Mouse (Mus musculus) cerebellum, adult (tissue): Measurements from ENCODE around the gene Sox13.

ENCODE experiments used
- ATAC-seq: cut with Nextera tagmentation; 2 replicates; pipeline ENCODE4 v1.9.2; 2017; ENCODE audit warnings: mild to moderate bottlenecking, moderate library complexity, mixed read lengths; ENCODE audit not compliant: insufficient number of reproducible peaks, low FRiP score, low TSS enrichment

Gene Sox13

DNA sequence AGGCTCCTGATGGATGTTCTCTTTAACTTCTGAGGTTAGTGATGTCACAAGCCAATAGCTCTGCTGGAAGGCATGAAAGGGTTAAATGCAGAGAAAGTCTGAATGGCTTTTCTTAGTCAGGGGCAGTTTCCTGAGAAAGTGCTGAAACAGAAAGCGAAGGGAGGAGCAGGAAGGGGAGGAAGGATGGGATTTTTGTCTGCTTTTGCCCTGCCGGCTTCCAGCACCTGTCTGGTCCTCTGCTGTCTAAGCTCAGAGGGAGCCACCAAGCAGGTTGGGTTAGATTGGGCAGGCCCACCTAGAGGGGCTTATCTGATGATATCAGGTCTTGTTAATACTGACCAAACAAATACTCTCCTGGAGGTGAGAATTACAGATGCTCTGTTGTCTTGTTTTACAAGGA, 8.4 kb upstream of the Sox13 start:
- no peak for ATAC-seq

DNA sequence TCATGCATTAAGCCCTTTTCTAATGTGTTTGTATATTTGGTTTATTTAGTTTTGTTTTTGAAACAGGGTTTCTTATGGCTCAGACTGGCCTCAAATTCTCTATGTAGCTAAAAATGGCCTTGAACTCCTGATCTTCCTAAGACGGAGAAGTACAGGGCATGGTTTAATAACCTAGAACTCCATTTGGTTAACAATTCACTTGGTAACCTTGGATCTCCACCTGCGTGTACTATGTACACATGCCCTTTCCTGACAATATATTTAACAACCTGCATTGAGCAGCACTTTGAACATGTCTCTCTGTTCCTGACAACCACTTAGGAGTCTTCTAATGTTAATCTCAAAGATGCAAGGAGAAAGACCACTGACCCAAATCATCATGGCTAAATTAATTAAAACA, 7.0 kb upstream of the Sox13 start:
- no peak for ATAC-seq

DNA sequence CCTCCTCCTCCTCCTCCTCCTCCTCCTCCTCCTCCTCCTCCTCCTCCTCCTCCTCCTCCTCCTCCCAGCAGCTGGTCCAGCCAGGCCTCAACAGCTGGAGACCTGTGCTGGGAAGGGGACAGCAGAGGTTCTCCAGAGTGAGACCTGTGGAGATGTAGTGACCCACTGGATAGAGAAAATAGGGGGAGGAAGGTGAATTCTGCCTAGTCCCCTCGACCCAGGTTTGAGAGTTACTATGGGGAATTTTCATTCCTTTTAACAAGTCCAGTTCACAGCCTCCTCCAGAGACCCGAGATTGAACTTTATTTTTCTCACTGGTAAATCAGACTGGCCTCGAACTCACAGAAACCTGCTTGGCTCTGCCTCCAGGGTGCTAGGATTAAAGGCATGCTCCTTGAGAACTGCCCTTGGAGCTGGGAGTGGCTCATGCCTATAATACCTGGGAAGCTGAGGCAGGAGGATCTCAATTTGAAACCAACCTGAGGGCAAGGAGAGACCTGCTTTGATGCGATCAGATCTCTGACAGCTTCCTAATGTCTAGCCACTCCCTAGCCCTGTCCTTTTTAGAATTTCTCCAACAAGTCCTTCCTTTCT, 467 bp upstream of the Sox13 start:
- ATAC-seq: no peak

DNA sequence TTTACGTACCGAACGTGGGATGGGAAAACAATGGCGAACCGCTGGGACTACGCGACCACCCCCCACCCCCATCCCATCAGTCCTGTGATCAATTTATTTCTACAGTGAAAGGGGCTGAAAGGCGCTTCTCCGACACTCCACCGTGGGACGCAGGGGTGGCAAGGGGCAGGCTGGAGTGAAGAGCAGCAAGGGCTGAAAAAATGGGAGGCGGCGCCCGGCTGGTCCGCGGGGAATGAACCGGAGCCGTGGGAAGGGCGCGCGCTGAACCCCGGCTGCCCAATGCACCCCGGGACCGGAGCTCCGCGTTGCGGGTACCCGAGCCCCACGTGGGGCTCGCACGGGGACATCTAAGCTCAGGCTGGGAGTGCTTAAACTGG, 1.0 kb downstream of the Sox13 start:
- ATAC-seq: no peak

DNA sequence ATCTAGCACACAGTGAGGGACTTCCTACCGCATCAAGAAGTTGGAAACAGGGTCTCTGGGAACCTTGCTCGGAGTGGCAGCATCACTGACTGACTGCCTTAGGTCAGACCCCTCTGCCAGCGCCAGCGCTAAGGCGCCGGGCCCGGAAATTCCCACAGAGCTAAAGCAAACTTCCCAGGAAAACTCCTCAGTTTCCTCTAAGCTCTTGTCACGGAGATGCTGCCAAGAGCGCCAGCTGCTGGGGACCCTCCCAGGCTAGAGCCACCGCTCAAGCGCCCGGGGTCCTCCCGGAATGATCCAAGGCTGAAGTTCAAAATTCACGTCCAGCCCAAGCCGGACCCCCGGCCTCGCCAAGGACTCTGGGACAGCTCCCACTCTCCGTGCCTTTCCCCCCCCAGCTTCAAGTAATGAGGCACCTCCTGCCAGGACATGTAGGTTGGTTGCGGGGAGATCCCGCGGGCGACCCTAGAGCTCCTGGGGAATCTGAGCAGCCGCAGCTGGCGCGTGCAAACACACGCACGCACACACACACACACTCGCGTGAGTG, 1.5 kb downstream of the Sox13 start:
- no peak for ATAC-seq

DNA sequence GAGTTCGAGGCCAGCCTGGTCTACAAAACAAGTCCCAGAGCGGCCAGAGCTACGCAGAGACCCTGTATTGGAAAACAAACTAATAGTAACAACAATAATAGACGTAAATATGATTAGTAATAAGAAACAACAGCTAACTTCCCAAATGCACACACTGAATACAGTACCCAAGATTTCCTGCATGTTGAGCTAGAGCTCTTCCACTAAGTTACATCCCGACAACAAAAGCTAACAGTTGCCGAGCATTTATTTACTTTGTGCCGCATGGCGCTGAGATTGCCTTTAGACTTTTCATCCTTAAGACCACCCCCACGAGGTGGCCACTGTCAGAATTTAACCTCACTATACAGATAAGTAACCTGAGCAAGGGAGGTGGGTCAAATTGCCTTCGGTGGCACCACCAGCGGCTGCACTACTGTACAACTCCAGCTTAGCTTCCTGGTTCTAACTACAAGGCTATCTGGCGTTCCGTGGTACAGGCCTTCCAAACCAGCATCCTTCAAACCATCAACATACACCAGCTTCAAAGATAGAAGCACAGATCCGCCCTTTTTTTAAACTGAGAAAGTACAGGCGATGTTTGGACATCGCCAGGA, 2.1 kb downstream of the Sox13 start:
- ATAC-seq: no peak

DNA sequence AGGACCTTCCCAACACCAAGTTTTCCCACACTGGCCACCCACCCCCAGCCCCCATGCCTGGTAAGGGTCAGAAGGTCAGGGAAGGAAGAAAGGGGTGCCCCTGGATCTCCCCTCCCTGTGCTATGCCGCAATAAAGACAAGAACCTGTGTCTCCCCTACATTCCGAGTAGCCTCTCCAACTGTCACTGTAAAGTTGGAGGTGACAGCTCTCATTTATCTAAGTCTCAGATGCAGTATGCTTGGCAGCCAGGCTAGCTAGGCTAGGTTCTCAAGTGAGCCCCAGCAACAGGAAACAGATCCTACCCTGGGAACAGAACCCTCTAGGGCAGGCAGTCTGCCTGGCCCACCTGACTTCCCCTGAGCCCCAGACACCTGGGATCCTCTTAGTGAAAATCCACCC, 3.1 kb downstream of the Sox13 start:
- no peak for ATAC-seq

DNA sequence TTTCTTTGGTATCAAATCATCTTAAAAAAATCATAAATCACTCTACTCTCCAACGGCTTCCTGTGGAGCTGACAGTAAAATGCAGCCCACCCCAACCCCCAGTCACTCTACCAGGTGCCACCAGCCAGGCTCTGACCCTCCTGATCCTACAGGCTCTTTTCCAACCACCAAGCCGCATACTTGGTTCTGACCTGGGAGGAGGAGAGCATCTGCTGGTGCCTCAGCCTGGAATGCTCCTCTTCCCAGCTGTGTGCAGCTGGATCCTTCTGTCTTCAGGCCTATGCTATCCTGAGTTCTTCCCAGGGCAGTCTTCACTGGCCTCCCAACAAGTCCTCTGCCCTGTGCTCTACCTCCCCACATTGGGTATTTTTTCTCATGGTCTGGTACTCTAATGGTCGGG, 3.7 kb downstream of the Sox13 start:
- no peak for ATAC-seq

DNA sequence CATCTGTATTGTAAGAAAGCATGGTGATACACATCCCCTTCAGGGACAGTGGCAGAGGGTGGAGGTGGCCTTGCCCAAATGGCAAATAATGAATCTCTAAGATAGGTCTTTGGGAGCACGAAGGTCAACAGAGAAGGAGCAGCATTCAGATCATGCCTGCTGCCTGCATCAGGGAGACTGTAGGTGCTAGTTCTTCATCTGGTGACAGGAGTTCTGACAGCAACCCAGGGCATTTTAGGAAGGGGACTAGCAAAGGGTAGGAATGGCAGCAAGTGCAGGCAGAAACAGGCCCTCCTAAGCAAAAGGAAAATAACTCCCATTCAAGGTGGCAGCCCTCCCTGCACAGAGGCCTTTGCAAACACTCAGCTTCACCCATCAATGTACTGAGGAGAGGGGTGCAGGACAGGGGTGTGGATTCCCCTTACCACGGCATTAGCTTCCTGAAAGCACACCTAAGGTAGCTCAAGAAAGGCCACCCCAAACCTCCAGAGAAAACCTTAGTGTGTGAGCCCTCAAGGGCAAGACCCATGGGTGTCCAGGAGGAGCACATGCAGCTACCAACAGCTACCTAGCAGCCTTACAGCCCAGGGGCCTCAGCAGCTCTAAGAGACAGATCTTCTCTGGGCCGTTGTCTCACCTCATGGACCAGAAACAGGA, 4.9 kb downstream of the Sox13 start:
- ATAC-seq: no peak

DNA sequence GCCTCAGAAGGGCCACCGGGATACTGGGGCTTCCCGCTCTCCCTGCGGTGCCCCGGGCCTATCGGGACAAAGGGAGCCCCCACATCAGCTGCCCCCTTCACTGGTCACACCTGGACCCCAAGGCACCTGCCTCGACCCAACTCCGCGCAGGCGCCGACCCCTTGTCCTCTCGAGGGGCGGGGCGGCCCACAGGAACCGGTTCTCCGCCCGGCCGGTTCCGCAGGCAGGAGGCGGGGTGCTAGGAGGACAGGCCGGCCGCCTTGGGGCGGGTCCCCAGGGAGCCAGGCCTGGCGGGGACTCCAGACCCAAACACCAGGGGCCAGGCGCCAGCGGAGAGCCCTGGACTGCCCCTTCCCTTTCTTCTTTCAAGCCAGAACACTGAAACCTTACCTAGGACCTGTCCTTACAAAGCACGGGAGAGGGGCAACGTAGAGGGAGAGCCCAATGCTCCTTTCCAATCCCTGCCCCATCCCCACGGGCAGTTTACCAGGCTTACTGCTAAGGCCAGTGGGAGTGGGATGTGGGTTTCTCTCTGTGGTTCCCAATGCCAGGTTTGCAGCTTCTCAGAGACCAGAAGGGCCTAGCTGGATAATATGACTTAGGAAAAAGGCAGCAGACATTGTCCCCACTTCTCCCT, 5.9 kb downstream of the Sox13 start:
- ATAC-seq: no peak

DNA sequence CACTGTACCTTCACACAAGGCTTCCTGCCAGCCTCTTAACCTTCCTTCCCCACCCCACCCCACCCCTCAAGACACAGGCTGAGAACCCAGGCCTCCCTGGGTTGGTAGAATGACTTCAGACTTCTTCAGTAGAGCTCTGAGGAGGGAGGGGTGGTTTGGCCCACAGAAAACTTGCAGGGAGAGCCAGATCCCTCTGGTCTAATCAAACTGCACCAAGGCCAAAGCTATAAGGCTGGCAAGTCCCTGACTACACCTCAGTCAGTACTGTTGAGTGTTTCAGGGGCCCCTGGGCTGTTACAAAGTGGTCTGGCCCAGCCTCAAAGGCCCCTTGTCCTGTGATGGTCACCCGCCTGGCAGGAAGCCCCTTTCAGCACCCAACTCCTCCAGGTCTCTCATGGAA, 6.6 kb downstream of the Sox13 start:
- no peak for ATAC-seq

DNA sequence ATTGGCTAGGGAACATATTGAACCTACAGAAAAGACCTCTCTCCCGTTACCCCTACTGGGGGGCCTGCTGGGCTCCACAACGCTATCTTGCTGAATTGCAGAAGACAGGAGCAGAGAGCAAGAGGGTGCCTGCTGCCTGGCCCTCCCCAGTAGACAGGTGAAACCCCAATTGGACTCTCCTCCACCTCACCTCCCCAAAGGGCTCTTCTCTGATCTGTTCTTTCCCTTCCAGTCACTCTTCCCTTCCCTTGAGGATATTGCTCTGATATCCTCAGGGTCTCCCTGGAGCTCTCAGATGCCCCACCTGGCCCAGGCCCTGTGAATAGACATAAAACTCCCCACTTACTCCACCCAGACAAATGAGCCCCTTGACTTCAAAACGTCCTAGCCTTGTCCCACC, 7.1 kb downstream of the Sox13 start:
- ATAC-seq: no peak

DNA sequence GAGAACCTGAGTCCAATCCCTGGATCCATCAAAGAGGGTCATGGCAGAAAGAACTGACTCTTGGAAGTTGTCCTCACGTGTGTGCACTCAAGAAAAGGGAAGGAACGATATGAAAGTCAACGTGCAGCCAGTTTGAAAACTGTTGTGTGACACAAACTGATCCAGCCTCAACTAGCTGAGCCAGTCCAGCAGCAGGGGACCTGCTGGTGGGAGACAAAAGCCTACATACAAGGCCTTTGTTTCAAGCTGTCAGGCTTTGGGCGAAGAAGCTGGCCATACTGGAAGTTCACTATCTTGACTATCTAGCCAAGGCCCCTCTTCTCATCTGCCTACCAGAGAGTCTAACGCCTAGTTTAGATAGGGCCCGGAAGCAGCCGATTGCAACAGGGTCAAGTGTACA, 7.7 kb downstream of the Sox13 start:
- ATAC-seq: no peak

DNA sequence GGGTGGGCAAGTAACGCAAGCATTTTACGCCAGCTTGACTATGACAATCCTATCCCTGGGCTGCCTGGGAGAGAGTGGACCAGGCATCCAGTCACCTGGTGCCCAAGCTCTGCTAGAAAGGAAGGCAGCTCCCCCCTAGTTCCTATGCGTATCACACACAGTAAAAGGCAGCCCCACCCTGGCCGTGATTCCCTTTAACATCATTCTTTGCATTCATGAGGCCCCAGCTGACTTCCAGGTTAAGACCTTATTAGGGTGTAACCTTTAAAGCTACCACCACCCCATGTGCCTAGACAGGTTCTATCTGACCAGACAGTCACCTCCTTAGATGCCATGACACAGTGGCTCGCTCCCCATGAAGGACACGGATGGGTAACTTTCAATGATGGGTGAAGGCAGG, 8.7 kb downstream of the Sox13 start:
- no peak for ATAC-seq

DNA sequence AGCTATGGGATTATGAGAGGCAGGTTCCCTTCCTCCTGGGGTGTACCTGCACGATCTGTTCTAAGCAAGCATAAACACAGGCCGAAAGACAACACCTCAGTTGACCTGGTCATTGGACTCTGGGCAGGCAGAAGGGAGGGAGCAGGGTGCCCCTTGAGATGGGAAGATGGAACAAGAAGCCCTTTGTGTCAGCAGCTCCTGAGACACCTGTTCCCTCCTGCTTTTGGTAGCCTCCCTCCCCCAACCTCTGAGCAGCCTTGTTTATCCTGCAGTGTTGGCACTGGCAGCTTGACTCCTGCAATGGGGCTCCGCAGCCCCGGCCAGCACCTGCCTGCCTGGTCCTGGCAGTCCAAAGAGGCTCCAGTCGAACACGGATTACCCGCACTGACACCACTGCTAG, 9.1 kb downstream of the Sox13 start:
- no peak for ATAC-seq

DNA sequence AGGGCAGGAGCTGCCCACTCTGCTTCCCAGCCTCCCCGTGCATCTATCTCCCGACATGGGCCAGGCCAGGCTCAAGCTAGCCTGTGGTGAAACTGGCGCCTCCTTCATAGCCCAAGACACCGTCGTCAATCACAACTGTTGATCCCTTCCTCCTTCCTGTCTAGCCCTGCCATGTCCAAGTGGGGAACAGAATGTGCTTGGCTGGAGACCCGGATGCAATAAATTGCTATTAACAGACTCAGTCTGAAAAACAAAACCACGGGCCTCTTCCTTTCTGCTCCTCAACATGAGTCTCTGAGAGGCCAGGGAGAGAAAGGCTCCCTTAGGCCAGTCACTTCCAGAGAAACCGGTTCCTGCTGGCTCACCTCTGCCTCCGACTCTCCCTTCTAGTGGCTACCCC, 11.2 kb downstream of the Sox13 start:
- ATAC-seq: no peak

DNA sequence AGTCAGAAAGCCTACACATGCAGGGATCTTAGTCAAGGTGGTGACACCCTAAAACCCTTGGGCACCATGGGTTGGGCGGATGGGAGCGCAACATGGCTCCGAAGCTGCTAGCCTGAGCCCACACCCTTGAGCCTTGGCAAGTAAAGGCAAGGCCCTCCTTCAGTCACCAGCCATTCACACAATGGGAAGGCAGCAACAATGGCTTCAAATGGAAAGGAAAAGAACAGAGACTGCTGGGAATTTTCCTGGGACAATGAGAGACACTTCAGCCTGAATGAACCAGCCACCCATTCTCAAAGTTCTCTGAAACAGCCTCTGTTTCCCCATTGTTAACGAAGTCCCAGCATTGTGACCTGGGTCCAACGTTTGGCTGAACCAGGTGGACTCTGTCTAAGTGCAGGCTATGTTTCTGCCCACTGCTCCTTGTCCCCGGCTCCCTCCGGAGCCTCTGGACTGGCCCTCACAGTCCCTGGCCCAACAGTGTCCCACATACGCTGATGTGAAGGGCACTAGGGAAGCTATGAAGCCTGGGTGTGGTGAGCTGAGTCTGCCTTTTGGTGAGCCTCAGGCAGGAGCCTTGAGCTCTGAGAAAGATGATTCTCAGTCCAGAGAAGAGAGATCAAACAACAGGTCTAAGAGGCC, 12.6 kb downstream of the Sox13 start:
- no peak for ATAC-seq

DNA sequence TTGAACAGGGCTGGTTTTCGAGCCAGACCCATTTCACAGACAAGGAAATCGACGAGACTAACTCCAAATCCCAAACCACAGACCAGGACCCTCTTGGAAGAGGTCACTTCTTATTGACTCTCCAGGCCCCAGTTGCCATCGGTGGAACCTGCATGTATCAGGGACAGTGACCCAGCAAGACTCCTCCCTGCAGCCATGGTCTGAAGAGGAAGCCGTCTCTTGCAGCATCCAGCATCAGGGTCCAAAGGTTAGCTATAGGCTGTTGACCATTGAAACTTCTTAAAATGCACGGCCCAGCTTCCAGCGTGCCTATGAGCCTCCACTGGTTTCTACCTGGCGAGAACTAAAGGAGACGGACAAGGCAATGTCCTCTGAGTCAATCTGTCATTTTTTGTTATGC, 14.4 kb downstream of the Sox13 start:
- no peak for ATAC-seq

DNA sequence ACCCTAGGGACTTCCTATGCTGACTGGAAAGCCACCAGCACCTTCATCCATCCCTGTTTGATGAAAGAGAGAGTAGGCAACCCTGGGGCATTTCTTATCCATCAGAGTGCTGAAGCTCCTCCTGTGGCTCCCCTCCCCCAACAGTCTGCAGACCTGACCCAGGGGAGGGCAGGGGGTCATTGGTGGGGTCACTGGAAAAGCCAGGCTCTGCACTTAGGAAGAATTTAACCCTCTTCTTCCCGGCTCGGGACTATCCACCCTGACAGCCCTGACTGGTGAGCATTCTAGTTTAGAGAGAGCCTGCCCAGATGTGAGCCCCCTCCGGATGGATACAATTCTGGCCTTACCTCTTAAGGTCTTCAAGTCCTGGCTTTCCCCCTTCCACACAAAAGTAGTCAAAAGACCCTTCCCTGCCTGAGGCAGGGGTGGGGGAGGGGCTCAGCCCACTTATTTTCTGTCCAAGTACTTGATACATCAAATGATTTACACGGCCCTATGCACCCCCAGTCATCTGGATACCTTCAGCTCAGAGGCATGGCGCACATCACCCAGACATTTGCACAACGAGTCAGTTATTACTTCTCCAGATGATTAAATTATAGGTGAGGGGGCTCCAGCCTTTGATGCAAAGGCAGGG, 15.2 kb downstream of the Sox13 start:
- ATAC-seq: no peak

DNA sequence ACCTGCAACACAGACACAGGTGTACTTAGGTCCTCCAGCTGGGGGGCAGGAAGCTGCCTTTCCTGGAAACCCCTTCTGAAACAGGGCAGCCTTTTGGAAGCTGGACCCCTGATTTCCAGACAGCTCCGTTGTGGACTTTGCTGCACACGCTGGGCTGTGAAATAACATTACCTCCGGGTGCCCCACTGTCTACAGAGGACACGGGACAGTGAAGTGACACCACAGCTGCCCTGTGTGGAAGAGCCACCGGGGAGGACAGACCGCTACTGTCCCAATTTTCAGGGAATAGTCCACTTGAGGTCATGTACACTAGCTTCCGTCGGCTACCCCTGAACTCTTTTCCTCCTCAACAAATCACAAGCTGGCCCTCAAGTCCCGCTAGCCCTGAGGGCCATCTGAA, 15.9 kb downstream of the Sox13 start:
- no peak for ATAC-seq

DNA sequence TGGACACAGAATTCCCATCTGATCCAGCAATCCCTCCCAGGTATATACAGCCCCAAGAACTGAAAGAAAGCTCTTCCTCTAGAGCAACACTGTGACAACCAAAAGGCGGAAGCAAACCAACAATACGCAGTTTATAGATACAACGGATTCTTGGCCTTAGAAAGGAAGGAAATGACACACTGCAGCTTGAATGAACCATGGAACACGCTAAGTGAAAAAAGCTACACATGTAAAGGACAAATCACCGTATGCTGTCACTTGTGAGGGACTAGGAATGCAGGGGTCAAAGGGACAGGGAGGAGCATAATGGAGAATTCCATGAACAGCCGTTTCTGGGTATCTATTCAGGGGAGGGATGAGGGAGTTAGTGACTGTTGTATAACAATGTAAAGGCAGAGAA, 16.7 kb downstream of the Sox13 start:
- no peak for ATAC-seq
